Mouse (Mus musculus) gastrocnemius, adult 18-20 months (tissue): ENCODE results near the gene Lhfp. TPM values are rescaled to one million over a fixed set of nuclear protein-coding genes. Genes with fewer than 3 reads are reported as not detected.
A peak's percentile ranks its signal among the peaks of the same experiment; 100 is the strongest.

ENCODE experiments used
- DNase-seq: peaks from one replicate; pipeline ENCODE4 v3.0.0; 2021; ENCODE audit warnings: low spot score
- total RNA-seq, 2 experiments: library from RNA; stranded (reverse); gene quantifications; 2 replicates each; pipeline ENCODE4 v1.2.3; 2021

Lhfp gene
- total RNA-seq, 2 experiments from 2014 or later: 7.7 to 10.6 TPM

DNA sequence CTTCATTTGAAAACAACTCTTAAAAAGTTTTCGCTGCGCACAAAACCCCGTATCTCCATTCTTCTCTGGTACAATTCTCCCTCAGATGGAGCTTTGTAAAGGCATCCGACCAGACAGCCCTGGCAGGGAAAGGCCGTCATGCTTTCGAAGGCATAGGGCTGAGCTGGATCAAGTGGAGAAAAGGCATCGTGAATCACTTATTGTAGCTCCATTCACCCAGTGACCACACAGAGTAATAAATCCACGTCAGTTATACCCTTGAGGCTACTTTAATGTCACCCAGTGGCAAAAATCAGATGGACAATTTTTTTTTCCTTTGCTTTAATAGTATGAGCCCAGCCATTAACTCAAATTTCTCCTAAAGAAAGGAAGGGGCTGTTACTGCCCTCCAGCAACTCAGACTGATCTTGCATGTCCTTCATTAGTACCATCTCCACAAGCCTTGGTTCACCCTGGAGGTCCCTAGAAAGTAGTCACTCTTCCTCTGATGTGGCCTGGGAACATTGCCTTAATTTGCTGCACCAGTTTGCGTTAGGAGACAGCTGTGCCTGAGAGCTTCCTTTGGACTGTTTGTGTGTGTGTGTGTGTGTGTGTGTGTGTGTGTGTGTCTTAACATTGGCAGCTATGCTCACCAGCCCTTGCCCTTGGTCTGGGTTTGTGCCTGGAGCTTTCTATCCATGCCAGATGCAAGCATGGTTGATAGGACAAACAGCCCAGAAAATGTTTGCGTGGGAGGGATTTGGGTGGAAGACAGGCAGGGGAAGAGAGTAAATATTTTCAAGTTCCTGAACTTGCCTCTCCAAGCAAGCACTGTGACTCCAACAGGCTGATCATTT is 169.6 kb downstream of the Lhfp start:
- peak; percentile 44 for DNase-seq

GRCm38 (mm10) chr3:53212599-53212998 is 171.3 kb downstream of the Lhfp start:
- no peak for DNase-seq

GRCm38 (mm10) chr3:53213346-53213745 is 172.0 kb downstream of the Lhfp start:
- DNase-seq: no peak

DNA sequence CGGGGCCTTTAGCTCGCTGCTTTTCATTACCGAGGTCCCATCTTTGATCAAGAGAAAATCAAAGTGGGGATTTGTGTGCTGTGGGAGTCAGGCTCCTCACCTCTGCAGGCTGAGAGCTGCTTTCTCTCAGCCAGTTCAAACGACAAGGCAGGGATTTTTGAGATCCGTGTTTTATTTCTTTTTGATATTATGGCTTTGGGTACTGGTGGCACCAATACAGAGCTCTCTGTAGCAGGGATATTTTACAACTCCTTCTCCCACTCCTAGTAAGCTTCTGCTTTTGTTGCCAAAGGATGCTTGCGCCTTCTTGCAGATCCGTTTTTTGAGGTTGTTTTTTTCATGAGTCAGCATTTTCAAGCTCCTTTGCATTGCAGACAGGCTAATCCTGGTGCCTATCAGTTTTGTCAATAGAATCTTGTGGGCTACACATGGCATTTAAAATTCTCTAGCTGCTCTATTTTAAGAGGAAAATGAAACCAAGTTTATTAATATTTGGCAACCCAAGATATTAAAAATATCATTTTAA is 172.5 kb downstream of the Lhfp start:
- DNase-seq: no peak

GRCm38 (mm10) chr3:53214386-53214785 is 173.1 kb downstream of the Lhfp start:
- no peak for DNase-seq

- DNase-seq: no peak
These were observed 176.4 kb downstream of the Lhfp start for GRCm38 (mm10) chr3:53217697-53218096.

- DNase-seq: no peak
These were observed 180.4 kb downstream of the Lhfp start for GRCm38 (mm10) chr3:53221531-53222272.

DNA sequence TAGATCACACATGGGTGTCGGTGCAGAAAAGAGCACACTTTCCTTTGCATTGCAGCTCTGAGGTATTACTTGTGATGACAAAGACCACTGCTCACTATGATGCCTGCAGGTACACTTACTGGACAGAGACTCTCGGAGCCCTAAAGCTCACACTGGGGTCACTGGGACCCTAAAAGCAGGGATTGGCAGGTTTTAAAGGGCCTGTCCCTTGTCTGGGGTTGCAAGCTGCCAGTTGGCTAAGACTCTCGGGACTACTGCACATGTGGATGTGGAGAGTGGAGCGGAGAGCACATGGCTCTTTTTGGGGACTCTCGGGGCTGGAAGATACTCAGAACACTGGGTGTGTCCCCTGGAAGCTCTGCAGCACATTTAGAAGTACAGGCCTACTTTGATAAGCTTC is 182.8 kb downstream of the Lhfp start:
- peak; percentile 22 for DNase-seq

- DNase-seq: no peak
These were observed 184.4 kb downstream of the Lhfp start for GRCm38 (mm10) chr3:53225774-53226173.

DNA sequence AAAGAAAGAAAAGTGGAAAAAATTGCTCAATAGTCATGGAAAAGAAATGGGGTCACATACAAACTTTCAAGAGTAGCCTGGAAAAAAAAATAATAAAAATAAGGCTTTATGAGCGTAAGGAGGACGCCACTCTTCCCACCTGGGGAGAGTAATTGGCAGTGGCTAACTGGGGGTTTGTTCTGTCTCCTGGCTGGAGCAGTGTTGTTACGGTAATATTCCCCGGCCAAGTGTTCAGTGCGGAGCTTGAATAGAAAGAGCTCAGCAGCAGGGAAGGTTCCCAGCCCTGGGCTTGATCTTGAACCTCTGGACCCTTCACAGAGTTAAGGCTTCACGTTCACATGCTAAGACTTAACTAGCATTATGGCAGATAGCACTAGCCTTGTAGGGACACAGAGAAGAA is 184.9 kb downstream of the Lhfp start:
- DNase-seq: no peak

DNA sequence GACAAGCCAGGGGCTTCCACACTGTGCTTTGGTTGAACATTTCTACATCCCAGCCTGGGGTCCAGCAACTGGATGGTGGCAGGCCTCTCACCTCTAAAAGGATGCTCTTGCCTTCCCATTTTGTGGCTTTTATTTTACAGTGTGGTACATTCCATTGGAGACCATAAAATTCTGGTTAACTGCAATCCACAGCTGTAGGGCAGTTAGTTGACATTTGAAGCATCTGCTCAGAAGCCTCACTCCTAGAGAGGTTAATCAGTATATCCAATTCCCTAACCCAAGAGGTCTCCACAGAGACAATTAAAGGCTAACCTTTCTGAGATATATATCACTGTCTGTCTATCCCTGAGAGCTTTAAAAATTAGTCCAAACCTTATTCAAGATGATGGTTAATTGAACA is 186.5 kb downstream of the Lhfp start:
- no peak for DNase-seq

GRCm38 (mm10) chr3:53230562-53230961 is 189.2 kb downstream of the Lhfp start:
- DNase-seq: no peak

GRCm38 (mm10) chr3:53231112-53231511 is 189.8 kb downstream of the Lhfp start:
- DNase-seq: no peak

GRCm38 (mm10) chr3:53232411-53232810 is 191.1 kb downstream of the Lhfp start:
- peak; percentile 25 for DNase-seq

DNA sequence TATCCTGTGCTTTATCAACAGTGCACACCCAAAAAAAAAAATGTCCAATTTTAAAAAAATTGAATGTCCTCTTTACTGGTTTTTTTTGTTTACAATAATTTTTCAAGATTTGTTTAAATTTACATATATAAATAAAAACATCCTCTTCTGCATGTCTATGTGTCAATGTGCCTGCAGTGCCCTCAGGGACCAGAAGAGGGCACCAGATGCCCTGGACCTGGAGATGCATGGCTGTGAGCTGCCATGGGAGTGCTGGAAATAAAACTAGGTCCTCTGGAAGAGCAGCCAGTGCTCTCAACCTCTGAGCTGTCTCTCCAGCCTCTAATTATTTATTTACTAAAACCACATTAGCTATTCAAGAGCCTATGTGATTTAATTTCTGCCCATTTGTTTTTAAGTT is 193.4 kb downstream of the Lhfp start:
- DNase-seq: no peak

DNA sequence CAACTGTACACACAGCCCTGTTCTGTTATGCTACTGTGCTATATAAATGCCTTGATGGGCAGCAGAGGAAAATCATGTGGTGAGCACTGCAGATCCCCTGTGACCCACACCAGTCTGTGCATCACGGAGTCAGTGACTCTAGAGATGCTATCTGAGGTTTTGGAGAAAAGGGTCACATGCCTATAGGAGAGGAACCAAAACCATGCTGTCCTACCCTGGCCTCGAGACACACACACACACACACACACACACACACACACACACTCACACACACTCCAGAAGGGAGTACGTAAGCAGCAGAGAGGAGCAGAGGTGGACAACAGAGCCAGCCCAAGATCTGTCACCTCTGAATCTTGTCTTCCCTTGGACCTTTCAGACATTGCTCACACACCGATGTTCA is 195.1 kb downstream of the Lhfp start:
- no peak for DNase-seq

GRCm38 (mm10) chr3:53240150-53240549 is 198.8 kb downstream of the Lhfp start:
- no peak for DNase-seq

- DNase-seq: peak; percentile 21
These were observed 204.4 kb downstream of the Lhfp start for GRCm38 (mm10) chr3:53245571-53246208.

DNA sequence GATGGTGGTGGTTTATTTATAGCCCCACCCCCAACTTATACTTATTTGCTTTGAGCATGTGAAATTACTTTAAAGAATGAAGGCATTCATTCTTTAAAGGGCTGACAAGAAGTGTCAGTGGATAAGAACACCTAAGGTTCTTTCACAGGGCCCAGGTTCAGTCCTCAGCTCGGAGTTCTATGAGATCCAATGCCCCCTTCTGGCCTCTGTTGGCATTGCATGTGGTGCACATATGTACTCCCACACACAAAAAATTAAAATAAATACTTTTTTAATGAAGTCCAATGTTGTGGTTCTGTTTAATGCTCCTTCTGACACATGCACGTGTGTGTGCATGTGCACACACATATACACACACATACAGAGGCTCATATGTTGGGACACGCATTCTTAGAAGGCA is 205.8 kb downstream of the Lhfp start:
- peak; percentile 37 for DNase-seq

DNA sequence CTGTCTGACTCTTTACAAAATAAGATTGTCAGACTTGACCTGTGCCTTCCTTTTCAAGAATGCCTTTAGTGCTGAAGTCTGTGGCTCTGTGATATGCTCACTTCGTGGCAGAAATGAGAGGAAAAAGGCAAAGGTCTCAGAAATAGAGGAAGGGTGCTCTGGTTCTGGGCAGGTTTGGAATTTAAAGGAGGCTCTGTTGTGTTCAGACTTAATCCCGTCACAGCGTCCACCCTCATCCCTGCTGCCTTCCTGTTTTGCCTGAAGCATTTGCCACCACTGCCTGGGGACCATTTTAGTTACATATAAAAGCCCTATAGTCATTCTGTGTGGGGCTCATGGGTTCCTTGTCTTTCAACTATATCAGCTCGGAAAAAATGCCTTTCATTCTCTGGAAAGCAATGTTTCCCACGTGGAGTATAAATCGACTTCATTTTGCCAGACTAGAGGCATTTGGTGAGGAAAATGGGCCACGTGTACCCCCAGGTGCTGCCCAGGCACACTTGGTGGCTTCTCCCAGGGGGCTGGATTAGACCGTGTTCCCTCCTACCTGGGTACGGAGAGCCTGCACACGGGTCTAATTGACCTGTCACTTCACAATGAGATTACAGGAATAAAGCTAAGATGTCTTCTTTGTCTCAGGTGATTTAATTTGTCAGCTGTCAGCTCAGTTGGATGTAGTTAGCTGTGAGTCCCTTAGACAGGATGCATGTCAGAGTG is 207.0 kb downstream of the Lhfp start:
- DNase-seq: no peak

DNA sequence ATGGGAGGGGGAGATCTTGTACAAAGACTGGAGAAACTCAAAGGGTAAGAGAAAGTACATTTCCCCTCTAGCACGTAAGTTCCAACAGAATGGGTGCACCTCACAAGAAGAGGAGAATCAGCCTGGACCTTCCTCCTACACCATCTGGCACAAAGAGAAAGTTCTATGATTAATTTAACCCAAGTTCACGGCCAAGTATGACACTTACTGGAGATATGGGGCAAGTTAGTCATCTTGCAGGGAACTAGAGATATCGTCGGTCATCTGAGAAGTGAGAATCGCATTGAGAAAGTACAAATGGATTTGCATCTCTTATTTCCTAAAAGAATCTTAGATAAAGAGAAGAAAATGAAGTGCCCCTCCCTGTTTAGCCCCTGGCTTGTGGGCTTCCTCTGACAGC is 211.2 kb downstream of the Lhfp start:
- DNase-seq: no peak
